Comparison of ENCODE assay signal across 12 mouse cellular contexts in the genomic region with DNA sequence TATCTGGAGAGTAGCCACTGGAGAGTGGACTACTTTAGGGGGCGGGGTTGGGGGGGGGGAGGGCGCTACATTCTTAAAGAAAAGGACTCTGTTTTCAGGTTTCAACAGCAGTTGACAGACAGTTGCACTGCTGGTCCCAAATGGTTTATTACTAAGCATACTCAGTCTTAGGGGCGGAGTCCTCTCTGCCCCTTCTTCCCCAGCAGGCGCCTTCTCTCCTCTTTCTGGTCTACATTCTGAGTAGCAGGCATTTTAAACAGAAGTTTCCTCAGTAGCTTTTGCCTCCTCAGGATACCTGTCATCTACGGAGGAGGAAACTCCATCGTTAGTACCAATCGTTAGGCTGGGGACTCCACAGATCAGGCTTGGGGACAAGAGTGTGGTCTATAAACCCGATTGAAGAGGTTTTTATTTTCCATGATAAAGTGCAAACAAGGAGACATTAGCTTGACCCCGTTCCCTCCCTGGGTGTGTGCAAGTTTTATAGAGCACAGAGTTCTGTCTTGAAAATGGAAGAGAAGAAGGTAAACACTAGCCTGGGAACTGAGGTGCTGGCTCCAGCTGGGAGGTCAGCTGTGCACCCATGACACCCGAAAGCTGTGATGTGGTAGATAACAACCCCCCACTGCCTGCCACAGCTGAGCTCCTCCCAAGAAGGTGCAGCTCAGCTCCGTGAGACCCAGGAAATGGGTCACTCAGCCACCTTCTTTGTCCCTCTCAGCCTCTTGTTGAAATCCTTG.
A peak's percentile ranks its signal among the peaks of the same experiment; 100 is the strongest.
DNase-seq lines count a peak whose midpoint lies in the region; ATAC-seq lines count a peak whose summit lies in the region.
"Had no signal": no experiment of that assay in that cellular context is flagged by ENCODE, and none has a peak within 500 bp of the region (broad histone marks: within the 10 kb centered on the region; RNA-seq: fewer than 3 reads in every experiment).

No protein-coding gene starts in this region.

- no peaks in the 10 kb centered on the region for H3K9me3 ChIP-seq in intestine, embryonic 15.5 days

- H3K4me3 ChIP-seq in intestine, embryonic 15.5 days (replicated peaks): no peak overlapping the region

- no peak overlapping the region; the same call in 1 of the 2 replicates for H3K9ac ChIP-seq in intestine, embryonic 15.5 days

- H3K36me3 ChIP-seq in intestine, embryonic 15.5 days: no peaks in the 10 kb centered on the region

- peak overlapping the region; percentile 49 for H3K4me2 ChIP-seq in intestine, embryonic 15.5 days (replicated peaks)

- H3K4me1 ChIP-seq in intestine, embryonic 15.5 days (replicated peaks): peaks cover 26% of the 10 kb centered on the region

- H3K27ac ChIP-seq in intestine, embryonic 15.5 days: peak overlapping the region; percentile 68
- H3K27ac ChIP-seq: macrophage had no signal

- peak; percentile 76 for ATAC-seq in intestine, embryonic 15.5 days

- 32% methylated on average over 11 of the region's 11 CpGs for WGBS in intestine, embryonic 15.5 days

- DNase-seq in urinary bladder, postnatal 14 days (ENCODE audit: low spot score): peak; percentile 27
- no peak for DNase-seq in urinary bladder, postnatal 4 days (ENCODE audit: low spot score in 2 of 2)
- peak; percentile 52 to 57 for DNase-seq in natural killer cell, adult 2 months (ENCODE audit: low spot score in 2 of 2)
- peak; percentile 16 for DNase-seq in yolk sac, embryonic 10.5 days (ENCODE audit: low spot score)
- DNase-seq in adrenal gland, adult 8-10 months: no peak
- DNase-seq in cerebellum, postnatal 14 days: no peak
- DNase-seq in adipocyte (ENCODE audit: low spot score): no peak
- DNase-seq: adrenal gland, adult 2 months; cerebellum, postnatal 36 days; kidney, adult 11 months had no signal

- no peaks in the 10 kb centered on the region for H3K27me3 ChIP-seq in intestine, embryonic 15.5 days (replicated peaks)

Comparison
In these comparisons a context has a peak if more than half of its experiments do, and no peak if none do; other contexts are left out.
1. DNase-seq: peak in urinary bladder, postnatal 14 days (single experiment), natural killer cell, adult 2 months (2 of 2) and yolk sac, embryonic 10.5 days (single experiment); none in urinary bladder, postnatal 4 days (0 of 2), adrenal gland, adult 8-10 months (single experiment), cerebellum, postnatal 14 days (0 of 2) and adipocyte (single experiment).